Mouse (Mus musculus): ENCODE measurements around the gene Nadk. TPM values are rescaled to one million over a fixed set of nuclear protein-coding genes. Genes with fewer than 3 reads are reported as not detected.

Nadk gene
- polyA plus RNA-seq, 1 experiment from 2014 or later: 76.8 TPM

GRCm38 (mm10) chr4:155549993-155550392, 12.2 kb upstream of the Nadk start:
- Histone ChIP-seq H3K27me3 (ENCODE audit: insufficient read depth, low read length) (no peaks in the 10 kb centered on the region), H3K27ac (no peak overlapping the region), H3K4me1 (replicated peaks; ENCODE audit: insufficient read depth, low read length) (no peaks in the 10 kb centered on the region), H3K36me3 (ENCODE audit: insufficient read depth, low read length) (peaks cover 54% of the 10 kb centered on the region), H3K9me3 (replicated peaks; ENCODE audit: low read length) (no peaks in the 10 kb centered on the region), H3K9ac (ENCODE audit: low read depth, low read length) (no peak overlapping the region), H3K4me3 (replicated peaks; ENCODE audit: low read depth, low read length) (no peak overlapping the region), H3K4me2 (ENCODE audit: low read length) (no peak overlapping the region)
- TF ChIP-seq CTCF (IDR thresholded peaks at IDR 0.05; ENCODE audit: low read depth): no peak
- ATAC-seq (replicated peaks; ENCODE audit: low FRiP score, low read depth) (no peak), DNase-seq (ENCODE audit: low spot score) (no peak)
- WGBS: 86% methylated on average over 7 of the region's 7 CpGs

- no peaks in the 10 kb centered on the region for H3K27me3 ChIP-seq (ENCODE audit: insufficient read depth, low read length)
- peaks cover 59% of the 10 kb centered on the region for H3K36me3 ChIP-seq (ENCODE audit: insufficient read depth, low read length)
- no peak overlapping the region for H3K4me2 ChIP-seq (ENCODE audit: low read length)
- no peak for DNase-seq (ENCODE audit: low spot score)
- ATAC-seq (replicated peaks; ENCODE audit: low FRiP score, low read depth): no peak
- H3K9me3 ChIP-seq (replicated peaks; ENCODE audit: low read length): no peaks in the 10 kb centered on the region
- no peak overlapping the region for H3K9ac ChIP-seq (ENCODE audit: low read depth, low read length)
- 70% methylated on average over 2 of the region's 2 CpGs for WGBS
- no peak for TF ChIP-seq CTCF (IDR thresholded peaks at IDR 0.05; ENCODE audit: low read depth)
- H3K27ac ChIP-seq: no peak overlapping the region
- H3K4me3 ChIP-seq (replicated peaks; ENCODE audit: low read depth, low read length): no peak overlapping the region
- H3K4me1 ChIP-seq (replicated peaks; ENCODE audit: insufficient read depth, low read length): no peaks in the 10 kb centered on the region
These were observed 11.7 kb upstream of the Nadk start for GRCm38 (mm10) chr4:155550446-155550845.

GRCm38 (mm10) chr4:155551073-155551472, 11.1 kb upstream of the Nadk start:
- H3K4me3 ChIP-seq (replicated peaks; ENCODE audit: low read depth, low read length): no peak overlapping the region
- H3K27me3 ChIP-seq (ENCODE audit: insufficient read depth, low read length): no peaks in the 10 kb centered on the region
- no peak overlapping the region for H3K27ac ChIP-seq
- peaks cover 60% of the 10 kb centered on the region for H3K36me3 ChIP-seq (ENCODE audit: insufficient read depth, low read length)
- no peak overlapping the region for H3K9ac ChIP-seq (ENCODE audit: low read depth, low read length)
- DNase-seq (ENCODE audit: low spot score) (no peak), ATAC-seq (replicated peaks; ENCODE audit: low FRiP score, low read depth) (no peak)
- 89% methylated on average over 4 of the region's 4 CpGs for WGBS
- no peaks in the 10 kb centered on the region for H3K4me1 ChIP-seq (replicated peaks; ENCODE audit: insufficient read depth, low read length)
- H3K9me3 ChIP-seq (replicated peaks; ENCODE audit: low read length): no peaks in the 10 kb centered on the region
- TF ChIP-seq CTCF (IDR thresholded peaks at IDR 0.05; ENCODE audit: low read depth): no peak
- no peak overlapping the region for H3K4me2 ChIP-seq (ENCODE audit: low read length)

- H3K9ac ChIP-seq (ENCODE audit: low read depth, low read length): no peak overlapping the region
- TF ChIP-seq CTCF (IDR thresholded peaks at IDR 0.05; ENCODE audit: low read depth): no peak
- DNase-seq (ENCODE audit: low spot score): no peak
- no peak overlapping the region for H3K27ac ChIP-seq
- no peaks in the 10 kb centered on the region for H3K27me3 ChIP-seq (ENCODE audit: insufficient read depth, low read length)
- WGBS: 93% methylated on average over 6 of the region's 6 CpGs
- no peaks in the 10 kb centered on the region for H3K4me1 ChIP-seq (replicated peaks; ENCODE audit: insufficient read depth, low read length)
- peaks cover 75% of the 10 kb centered on the region for H3K36me3 ChIP-seq (ENCODE audit: insufficient read depth, low read length)
- no peak overlapping the region for H3K4me3 ChIP-seq (replicated peaks; ENCODE audit: low read depth, low read length)
- no peak for ATAC-seq (replicated peaks; ENCODE audit: low FRiP score, low read depth)
- H3K4me2 ChIP-seq (ENCODE audit: low read length): no peak overlapping the region
- no peaks in the 10 kb centered on the region for H3K9me3 ChIP-seq (replicated peaks; ENCODE audit: low read length)
These were observed 9.2 kb upstream of the Nadk start for GRCm38 (mm10) chr4:155552917-155553532.

GRCm38 (mm10) chr4:155554880-155555279, 7.3 kb upstream of the Nadk start:
- Histone ChIP-seq H3K36me3 (ENCODE audit: insufficient read depth, low read length) (peaks cover 78% of the 10 kb centered on the region), H3K4me3 (replicated peaks; ENCODE audit: low read depth, low read length) (no peak overlapping the region), H3K9ac (ENCODE audit: low read depth, low read length) (no peak overlapping the region), H3K27ac (no peak overlapping the region), H3K4me2 (ENCODE audit: low read length) (no peak overlapping the region), H3K4me1 (replicated peaks; ENCODE audit: insufficient read depth, low read length) (no peaks in the 10 kb centered on the region), H3K27me3 (ENCODE audit: insufficient read depth, low read length) (no peaks in the 10 kb centered on the region), H3K9me3 (replicated peaks; ENCODE audit: low read length) (no peaks in the 10 kb centered on the region)
- no peak for DNase-seq (ENCODE audit: low spot score)
- no peak for TF ChIP-seq CTCF (IDR thresholded peaks at IDR 0.05; ENCODE audit: low read depth)
- ATAC-seq (replicated peaks; ENCODE audit: low FRiP score, low read depth): no peak
- WGBS: 73% methylated on average over 4 of the region's 4 CpGs

GRCm38 (mm10) chr4:155555464-155555863, 6.7 kb upstream of the Nadk start:
- no peak for DNase-seq (ENCODE audit: low spot score)
- H3K36me3 ChIP-seq (ENCODE audit: insufficient read depth, low read length): peaks cover 79% of the 10 kb centered on the region
- no peaks in the 10 kb centered on the region for H3K9me3 ChIP-seq (replicated peaks; ENCODE audit: low read length)
- H3K9ac ChIP-seq (ENCODE audit: low read depth, low read length): no peak overlapping the region
- ATAC-seq (replicated peaks; ENCODE audit: low FRiP score, low read depth): no peak
- no peak overlapping the region for H3K4me2 ChIP-seq (ENCODE audit: low read length)
- H3K4me3 ChIP-seq (replicated peaks; ENCODE audit: low read depth, low read length): no peak overlapping the region
- H3K27ac ChIP-seq: no peak overlapping the region
- TF ChIP-seq CTCF (IDR thresholded peaks at IDR 0.05; ENCODE audit: low read depth): no peak
- H3K4me1 ChIP-seq (replicated peaks; ENCODE audit: insufficient read depth, low read length): no peaks in the 10 kb centered on the region
- H3K27me3 ChIP-seq (ENCODE audit: insufficient read depth, low read length): no peaks in the 10 kb centered on the region
- WGBS: 70% methylated on average over 1 of the region's 1 CpGs

GRCm38 (mm10) chr4:155559454-155559853, 2.7 kb upstream of the Nadk start:
- 45% methylated on average over 6 of the region's 6 CpGs for WGBS
- DNase-seq (ENCODE audit: low spot score): no peak
- no peak overlapping the region; the same call in 1 of the 2 replicates for H3K27ac ChIP-seq

More at GRCm38 (mm10) chr4:155559454-155559853, 2.7 kb upstream of the Nadk start:
- peaks cover 55% of the 10 kb centered on the region for H3K36me3 ChIP-seq (ENCODE audit: insufficient read depth, low read length)
- TF ChIP-seq CTCF (IDR thresholded peaks at IDR 0.05; ENCODE audit: low read depth): no peak
- ATAC-seq (replicated peaks; ENCODE audit: low FRiP score, low read depth): no peak
- H3K9ac ChIP-seq (ENCODE audit: low read depth, low read length): no peak overlapping the region
- no peaks in the 10 kb centered on the region for H3K27me3 ChIP-seq (ENCODE audit: insufficient read depth, low read length)
- H3K9me3 ChIP-seq (replicated peaks; ENCODE audit: low read length): no peaks in the 10 kb centered on the region
- no peak overlapping the region for H3K4me2 ChIP-seq (ENCODE audit: low read length)
- peaks cover 3% of the 10 kb centered on the region; the same call in 1 of the 2 replicates for H3K4me1 ChIP-seq (replicated peaks; ENCODE audit: insufficient read depth, low read length)
- no peak overlapping the region for H3K4me3 ChIP-seq (replicated peaks; ENCODE audit: low read depth, low read length)
